Mouse (Mus musculus): Measurements from ENCODE around the gene Armc2.

GRCm38 (mm10) chr10:41995051-41995450 is 23.2 kb downstream of the Armc2 start:
- TF ChIP-seq CTCF (IDR thresholded peaks at IDR 0.05; ENCODE audit: borderline replicate concordance, insufficient read depth, low read length) (no peak), POLR2A (IDR thresholded peaks at IDR 0.05; ENCODE audit: low read depth, low read length) (no peak)
